Mouse (Mus musculus) kidney, postnatal 10 days (tissue): Measurements from ENCODE around the gene Gm14322.
"Not testable (repeated sequence)": the region's sequence is repeated elsewhere in the genome, so short reads cannot be mapped to it uniquely, and the experiment has no call there.

ENCODE experiments used
- DNase-seq: peaks from one replicate; pipeline ENCODE4 v3.0.0; 2021; ENCODE audit warnings: mixed read lengths

Gene Gm14322

DNA sequence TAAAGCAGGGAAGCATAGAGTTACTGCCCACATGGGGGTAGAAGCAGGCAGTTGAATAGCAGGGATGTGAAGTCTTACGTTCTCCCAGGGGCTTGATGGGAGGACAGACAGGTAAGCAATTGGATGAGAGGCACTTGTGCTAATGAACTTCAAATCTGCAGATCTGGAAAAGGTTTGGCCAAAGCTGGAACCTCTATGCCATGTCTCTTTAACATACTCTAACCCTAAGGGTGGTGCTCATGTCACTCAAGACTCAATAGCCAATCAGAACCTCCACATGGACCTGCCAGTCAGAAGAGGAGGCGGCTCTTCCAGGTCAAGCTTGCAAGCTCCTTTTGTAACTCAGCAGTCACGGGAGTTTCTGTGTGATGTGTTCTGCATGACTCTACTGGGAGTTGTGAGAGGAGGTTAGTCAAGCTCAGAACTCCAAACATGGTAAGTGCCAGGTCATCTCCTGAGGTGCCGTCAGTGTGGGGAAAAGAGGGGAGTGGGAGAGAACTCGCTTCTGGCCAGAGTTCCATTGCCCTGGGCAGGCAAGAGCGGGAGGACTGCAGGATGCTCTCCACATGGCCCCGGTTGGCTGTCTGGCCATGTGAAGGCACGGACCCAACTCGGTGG is at the start of gene Gm14322:
TSS of gene Gm14322 (plus strand) at position 348 of the 618 bp plus-strand sequence.
- DNase-seq: peak; percentile 42

GRCm38 (mm10) chr2:177741487-177741886 is 17.6 kb upstream of the Gm14322 start:
- not testable (repeated sequence) for DNase-seq

- not testable (repeated sequence) for DNase-seq
Measured at GRCm38 (mm10) chr2:177787351-177787750, 28.3 kb downstream of the Gm14322 start.

- not testable (repeated sequence) for DNase-seq
Measured at GRCm38 (mm10) chr2:177806170-177806569, 47.1 kb downstream of the Gm14322 start.
